ENCODE assay signal across 9 mouse cellular contexts in genomic region chr14:34936192-34936770, GRCm38 (mm10).
DNase-seq lines count a peak whose midpoint lies in the region; ATAC-seq and TF ChIP-seq lines count a peak whose summit lies in the region.
"Had no signal": no experiment of that assay in that cellular context is flagged by ENCODE, and none has a peak within 500 bp of the region (broad histone marks: within the 10 kb centered on the region; RNA-seq: fewer than 3 reads in every experiment).

No protein-coding gene starts in this region.

- no peak for ATAC-seq in heart, embryonic 15.5 days (replicated peaks; ENCODE audit: insufficient number of reproducible peaks, insufficient read depth, low FRiP score, low read depth)

- no peaks in the 10 kb centered on the region for H3K79me3 ChIP-seq in C2C12 (ENCODE audit: low read depth)

- no peak for DNase-seq in heart, embryonic 10.5 days (ENCODE audit: low spot score)
- peak; percentile 13 for DNase-seq in forelimb bud, embryonic 11.5 days (ENCODE audit: low read depth, low spot score)
- peak; percentile 32 to 65 for DNase-seq in layer of hippocampus, postnatal 14 days (ENCODE audit: low spot score in 2 of 2)
- DNase-seq in yolk sac, embryonic 10.5 days (ENCODE audit: low spot score) = no peak
- no peak for DNase-seq in retina, postnatal 1 day
- no peak for DNase-seq in lung, postnatal 36 days
- DNase-seq: gastrocnemius, postnatal 25 days had no signal

- TF ChIP-seq CTCF in C2C12 (IDR thresholded peaks at IDR 0.05; ENCODE audit: control insufficient read depth, insufficient read depth, insufficient read length) = no peak

- H3K9ac ChIP-seq in heart, embryonic 15.5 days = no peak overlapping the region

- H3K4me3 ChIP-seq in heart, embryonic 15.5 days = peak overlapping the region; percentile 30; the same call in 1 of the 2 replicates
- no peak overlapping the region for H3K4me3 ChIP-seq in heart, embryonic 10.5 days
- H3K4me3 ChIP-seq in C2C12 (ENCODE audit: insufficient read depth, poor library complexity, severe bottlenecking) = peak overlapping the region; percentile 6

- no peaks in the 10 kb centered on the region for H3K4me1 ChIP-seq in heart, embryonic 15.5 days (replicated peaks)
- H3K4me1 ChIP-seq in heart, embryonic 10.5 days = 0 out of 2 replicates have a peak, but pooled peaks cover 2% of the 10 kb centered on the region

- peak overlapping the region; percentile 47 for H3K4me2 ChIP-seq in heart, embryonic 15.5 days

- no peaks in the 10 kb centered on the region for H3K36me3 ChIP-seq in heart, embryonic 15.5 days
- H3K36me3 ChIP-seq in heart, embryonic 10.5 days = no peaks in the 10 kb centered on the region
- no peaks in the 10 kb centered on the region for H3K36me3 ChIP-seq in C2C12 (ENCODE audit: control insufficient read depth, insufficient read depth)

- H3K27me3 ChIP-seq in heart, embryonic 15.5 days = peaks cover 13% of the 10 kb centered on the region
- peaks cover 41% of the 10 kb centered on the region; the same call in 1 of the 2 replicates for H3K27me3 ChIP-seq in heart, embryonic 10.5 days (ENCODE audit: insufficient read depth, poor library complexity, severe bottlenecking)
- no peaks in the 10 kb centered on the region for H3K27me3 ChIP-seq in C2C12 (ENCODE audit: control insufficient read depth, insufficient read depth, insufficient read length)

- WGBS in heart, embryonic 15.5 days = 31% methylated on average over 13 of the region's 13 CpGs
- 57% methylated on average over 13 of the region's 13 CpGs for WGBS in heart, embryonic 10.5 days

- no peaks in the 10 kb centered on the region for H3K9me3 ChIP-seq in heart, embryonic 15.5 days (replicated peaks)
- no peaks in the 10 kb centered on the region for H3K9me3 ChIP-seq in heart, embryonic 10.5 days

- H3K27ac ChIP-seq in heart, embryonic 15.5 days = no peak overlapping the region
- H3K27ac ChIP-seq in heart, embryonic 10.5 days = no peak overlapping the region

- H3K79me2 ChIP-seq in C2C12 (ENCODE audit: control insufficient read depth, insufficient read depth) = no peaks in the 10 kb centered on the region

- H3ac ChIP-seq in C2C12 (ENCODE audit: control insufficient read depth, insufficient read length, low read depth) = no peak overlapping the region

TF ChIP-seq in C2C12, 6 proteins besides CTCF, POLR2A, EP300 and RAD21:
- TF ChIP-seq MAX (IDR thresholded peaks at IDR 0.05) = no peak
- TF ChIP-seq MYOD1 (IDR thresholded peaks at IDR 0.05; ENCODE audit: control insufficient read depth, insufficient read length, low read depth) = no peak
- no peak for TF ChIP-seq USF1 (IDR thresholded peaks at IDR 0.05; ENCODE audit: low read depth)
- TF ChIP-seq FOSL1 (IDR thresholded peaks at IDR 0.05; ENCODE audit: insufficient read depth, low read length, poor library complexity, severe bottlenecking) = no peak
- no peak for TF ChIP-seq MYOG (IDR thresholded peaks at IDR 0.05; ENCODE audit: control insufficient read depth, extremely low read depth, insufficient read length)
- no peak for TF ChIP-seq CEBPB (IDR thresholded peaks at IDR 0.05; ENCODE audit: low read depth)

Comparison
In these comparisons a context has a peak if more than half of its experiments do, and no peak if none do; other contexts are left out.
1. DNase-seq: peak in forelimb bud, embryonic 11.5 days (single experiment) and layer of hippocampus, postnatal 14 days (2 of 2); none in heart, embryonic 10.5 days (single experiment), yolk sac, embryonic 10.5 days (single experiment), retina, postnatal 1 day (single experiment) and lung, postnatal 36 days (single experiment).